Mouse (Mus musculus): ENCODE results near the gene Ccdc157. TPM values are rescaled to one million over a fixed set of nuclear protein-coding genes. Genes with fewer than 3 reads are reported as not detected.
"Not testable (repeated sequence)": the region's sequence is repeated elsewhere in the genome, so short reads cannot be mapped to it uniquely, and the experiment has no call there.

The Ccdc157 gene
- total RNA-seq, 2 experiments from 2014 or later, result 14.9 to 17.7 TPM

DNA sequence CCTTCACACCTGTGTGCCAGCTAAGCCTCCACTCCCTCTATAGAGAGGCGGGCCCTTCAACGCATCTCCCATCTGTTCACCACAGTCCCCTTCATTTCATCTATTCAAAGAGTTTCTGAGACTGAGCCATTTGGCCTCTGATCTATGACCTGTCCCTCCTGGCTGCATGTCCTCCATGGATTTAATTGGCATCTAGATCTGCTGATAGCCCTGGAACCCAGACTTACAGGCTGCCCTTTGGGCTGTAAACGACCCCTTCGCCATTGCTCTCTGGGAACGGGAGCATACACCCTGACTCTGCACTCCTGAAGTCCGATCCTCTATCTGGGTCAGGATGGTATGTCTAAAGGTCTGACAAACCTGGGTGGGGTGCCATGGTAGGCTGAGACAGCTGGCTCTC is 47.2 kb downstream of the Ccdc157 start:
- no peak for DNase-seq (ENCODE audit: low spot score in 2 of 2)
- intact Hi-C loops (cut with DNase I), result no loop called here

GRCm38 (mm10) chr11:4112033-4112432 is 48.1 kb downstream of the Ccdc157 start:
- intact Hi-C loops (cut with DNase I), result no loop called here

DNA sequence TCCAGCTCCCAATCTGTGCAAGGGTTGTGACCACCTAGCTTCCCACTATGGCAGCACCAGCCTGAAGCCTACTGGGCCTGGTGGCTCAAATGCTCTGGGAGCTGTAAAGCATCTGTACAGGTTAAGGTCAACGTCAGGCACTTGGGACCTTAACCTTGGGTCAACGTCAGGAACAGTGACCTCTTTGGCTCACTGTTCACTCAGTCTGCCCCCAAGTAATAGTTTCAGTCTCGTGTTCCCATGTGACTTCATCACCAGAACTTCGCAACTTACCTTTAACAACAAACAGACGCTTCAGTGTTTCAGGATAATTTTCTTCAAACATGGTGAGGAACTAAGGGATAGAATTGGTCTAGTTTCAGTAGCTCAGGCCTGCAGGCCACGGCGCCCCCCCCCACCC is 51.4 kb downstream of the Ccdc157 start:
- no peak for DNase-seq (ENCODE audit: low spot score in 2 of 2)
- intact Hi-C loops (cut with DNase I), result no loop called here

More at GRCm38 (mm10) chr11:4112033-4112432, 48.1 kb downstream of the Ccdc157 start:
- no peak for DNase-seq (ENCODE audit: low spot score in 2 of 2)

DNA sequence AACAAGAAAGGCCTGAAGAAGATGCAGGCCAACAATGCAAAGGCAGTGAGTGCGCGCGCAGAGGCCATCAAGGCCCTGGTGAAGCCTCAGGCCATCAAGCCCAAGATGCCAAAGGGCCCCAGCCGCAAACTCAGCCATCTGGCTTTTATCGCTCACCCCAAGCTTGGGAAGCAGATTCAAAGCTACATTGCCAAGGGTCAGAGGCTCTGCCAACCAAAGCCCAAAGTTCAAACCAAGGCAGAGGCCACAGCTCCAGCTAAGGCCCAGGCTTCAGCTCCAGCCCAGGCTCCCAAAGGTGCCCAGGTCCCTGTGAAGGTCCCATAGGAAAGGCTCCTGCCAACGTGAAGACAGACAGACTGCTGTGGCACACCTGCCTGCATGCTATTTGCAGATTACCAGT is 52.2 kb downstream of the Ccdc157 start:
- DNase-seq (ENCODE audit: low spot score in 2 of 2); intact Hi-C loops (cut with DNase I): not testable (repeated sequence)

DNA sequence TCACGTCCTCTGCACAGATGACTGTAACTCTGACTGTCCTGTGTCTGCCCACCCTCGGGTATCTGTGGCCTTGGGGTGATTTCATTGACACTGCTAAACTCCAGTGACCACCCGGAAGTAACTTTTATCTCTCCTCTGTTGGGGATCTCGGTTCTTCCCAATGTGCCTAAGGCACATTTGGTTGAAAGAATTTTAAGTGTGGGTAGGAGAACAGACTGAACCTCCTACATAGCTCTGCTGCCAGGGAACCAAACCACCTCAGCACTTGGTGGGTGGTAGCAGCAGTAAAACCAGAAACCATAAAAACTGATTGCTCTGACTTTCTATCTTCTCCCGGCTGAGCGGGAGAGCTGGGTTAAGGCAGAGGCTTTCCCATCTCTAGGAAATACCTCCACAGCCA is 54.6 kb downstream of the Ccdc157 start:
- DNase-seq (ENCODE audit: low spot score in 2 of 2), result peak; percentile 61 to 87
- intact Hi-C loops (cut with DNase I), result no loop called here

DNA sequence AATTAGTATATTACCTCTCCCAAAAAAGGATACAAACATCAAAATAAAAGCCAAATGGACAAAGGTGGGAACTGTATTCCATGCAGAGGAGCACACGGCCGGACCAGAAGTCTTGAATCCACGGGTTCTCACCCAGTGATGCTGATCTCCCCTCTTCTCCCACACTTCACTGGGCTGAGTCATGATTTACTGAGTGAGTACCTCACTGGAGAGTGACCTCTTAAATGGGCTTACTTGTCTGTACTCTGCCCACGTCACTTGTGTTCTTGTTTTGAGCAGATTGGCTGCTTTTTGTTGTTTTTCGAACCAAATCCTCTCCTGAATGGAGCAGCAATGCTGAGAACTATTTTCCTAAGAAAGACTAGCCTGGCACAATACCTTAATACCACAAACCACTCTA is 55.1 kb downstream of the Ccdc157 start:
- intact Hi-C loops (cut with DNase I), result no loop called here

GRCm38 (mm10) chr11:4103522-4103921 is 56.6 kb downstream of the Ccdc157 start:
- DNase-seq (ENCODE audit: low spot score in 2 of 2), result no peak
- intact Hi-C loops (cut with DNase I), result no loop called here

More for the DNA sequence above, 55.1 kb downstream of the Ccdc157 start:
- peak in 1 of 2 experiments; percentile 43 for DNase-seq (ENCODE audit: low spot score in 2 of 2)

DNA sequence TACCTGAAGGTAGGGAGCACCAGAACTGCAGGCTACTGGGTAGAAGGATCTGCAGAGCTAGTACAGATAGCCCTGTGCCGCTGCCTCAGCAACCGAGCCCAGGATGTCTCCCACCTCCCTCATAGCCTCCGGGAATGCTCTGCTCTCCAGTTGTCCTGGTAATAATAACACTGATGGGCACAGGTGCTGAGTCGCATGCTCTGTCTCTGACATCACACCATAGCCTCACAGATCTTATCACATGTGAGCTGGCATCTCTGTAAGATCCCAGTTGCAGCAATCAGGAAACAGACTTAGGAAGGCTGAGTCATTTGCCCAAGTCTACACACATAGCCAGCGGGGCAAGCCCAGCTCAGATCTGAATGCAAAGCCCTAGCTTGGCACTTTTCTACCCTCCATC is 58.2 kb downstream of the Ccdc157 start:
- DNase-seq (ENCODE audit: low spot score in 2 of 2), result no peak
- intact Hi-C loops (cut with DNase I), result no loop called here

DNA sequence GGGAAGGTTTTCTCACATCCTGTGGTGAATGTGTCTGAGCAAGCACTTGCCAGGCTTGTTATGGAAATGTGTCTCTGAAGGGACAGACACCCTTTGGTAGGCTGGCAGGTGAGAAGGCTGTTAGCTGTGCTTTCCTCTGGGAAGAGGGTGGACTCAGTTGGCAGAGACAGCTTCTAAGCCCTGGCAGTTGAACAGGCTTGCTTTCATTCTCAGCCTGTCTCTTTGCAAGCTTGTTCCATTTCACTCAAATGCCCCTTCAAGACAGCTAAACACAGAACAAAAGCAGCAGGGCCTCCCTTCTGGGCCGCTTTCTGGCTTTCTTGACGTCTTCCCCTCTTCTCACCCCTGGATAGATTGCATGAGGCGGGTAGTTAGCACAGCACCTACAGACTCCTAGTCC is 60.6 kb downstream of the Ccdc157 start:
- intact Hi-C loops (cut with DNase I), result no loop called here
- DNase-seq (ENCODE audit: low spot score in 2 of 2), result peak in 1 of 2 experiments; percentile 70

DNA sequence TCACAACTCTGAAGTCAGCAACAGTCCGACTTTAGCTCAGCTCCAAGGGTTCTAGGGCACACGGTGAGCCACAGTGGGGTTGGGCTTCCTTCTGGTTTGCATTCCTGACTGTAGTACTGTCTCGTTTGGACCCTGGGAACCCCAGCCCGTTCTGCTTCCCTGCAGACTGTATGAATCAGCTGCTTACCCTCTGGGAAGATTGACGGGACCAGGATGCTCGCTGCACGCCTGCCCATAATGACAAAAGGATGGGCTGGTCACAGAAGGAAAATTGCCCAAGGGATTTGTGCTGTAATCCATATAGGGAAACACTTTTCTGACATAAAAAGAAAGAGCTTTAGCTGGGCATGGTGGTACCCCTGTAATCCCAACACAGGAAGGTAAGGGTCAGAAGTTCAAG is 61.3 kb downstream of the Ccdc157 start:
- no peak for DNase-seq (ENCODE audit: low spot score in 2 of 2)
- intact Hi-C loops (cut with DNase I), result no loop called here

- intact Hi-C loops (cut with DNase I), result no loop called here
- no peak for DNase-seq (ENCODE audit: low spot score in 2 of 2)
Observed at GRCm38 (mm10) chr11:4098120-4098519, 62.0 kb downstream of the Ccdc157 start.

- intact Hi-C loops (cut with DNase I), result loop anchor here (2.0 kb wide), 1 partner anchor 20 kb away; no protein-coding TSS in a partner anchor
- DNase-seq (ENCODE audit: low spot score in 2 of 2), result no peak
Observed at GRCm38 (mm10) chr11:4097091-4097621, 62.9 kb downstream of the Ccdc157 start.

DNA sequence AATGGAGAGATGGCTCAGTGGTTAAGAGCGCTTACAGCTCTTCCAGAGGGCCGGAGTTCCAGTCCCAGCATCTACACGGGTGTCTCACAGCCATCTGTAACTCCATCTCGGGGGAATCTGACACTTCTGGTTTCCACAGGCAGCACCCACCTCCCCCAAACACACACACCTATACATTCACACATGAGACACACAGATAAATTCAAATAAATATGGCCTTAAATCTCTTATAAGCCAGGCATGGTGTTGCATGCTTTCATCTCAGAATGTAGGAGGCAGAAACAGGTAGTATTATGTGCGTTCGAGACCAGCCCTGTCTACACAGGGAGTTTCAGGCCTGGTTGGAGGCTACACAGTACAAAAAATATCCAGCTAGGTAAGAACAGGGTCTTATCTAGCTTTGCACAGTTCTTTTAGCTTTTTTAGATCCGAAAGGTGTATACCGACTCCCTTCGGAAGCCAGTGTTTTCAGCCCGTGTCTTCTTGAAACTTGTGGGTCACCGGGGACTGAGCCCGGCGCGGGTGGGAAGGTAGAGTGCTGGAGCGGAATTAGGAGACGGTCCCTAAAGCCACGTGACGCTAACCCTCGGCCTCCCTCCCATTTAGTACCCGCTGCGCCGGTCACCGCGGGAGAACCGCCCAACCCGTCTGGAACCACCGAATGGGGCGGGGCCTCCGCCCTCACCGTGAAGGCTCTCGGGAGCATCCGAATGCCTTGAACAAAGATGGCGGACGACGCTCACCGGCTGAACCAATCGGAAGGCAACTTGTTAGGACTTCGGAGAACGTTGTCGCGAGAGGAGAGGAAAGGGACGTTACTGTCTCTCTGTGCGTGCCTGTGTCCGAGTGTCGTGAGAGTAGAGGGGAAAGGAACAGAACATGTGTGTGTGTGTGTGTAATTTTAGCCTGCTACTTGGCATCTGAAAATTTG is 63.8 kb downstream of the Ccdc157 start:
- intact Hi-C loops (cut with DNase I), result loop anchor here (2.0 kb wide), 1 partner anchor 20 kb away; no protein-coding TSS in a partner anchor
- DNase-seq (ENCODE audit: low spot score in 2 of 2), result peak; percentile 98 to 99

- intact Hi-C loops (cut with DNase I), result loop anchor here (2.0 kb wide), 1 partner anchor 21 kb away; no protein-coding TSS in a partner anchor
- peak; percentile 63 to 74 for DNase-seq (ENCODE audit: low spot score in 2 of 2)
Observed at GRCm38 (mm10) chr11:4095171-4096053, 64.7 kb downstream of the Ccdc157 start, which contains the start of gene Mtfp1. Mtfp1 (minus strand) TSS chr11:4095445.

GRCm38 (mm10) chr11:4094378-4095170 is 65.5 kb downstream of the Ccdc157 start:
- DNase-seq (ENCODE audit: low spot score in 2 of 2), result peak; percentile 77 to 79
- intact Hi-C loops (cut with DNase I), result no loop called here

GRCm38 (mm10) chr11:4093459-4094377 is 66.4 kb downstream of the Ccdc157 start:
- peak; percentile 50 to 70 for DNase-seq (ENCODE audit: low spot score in 2 of 2)

More at GRCm38 (mm10) chr11:4093459-4094377, 66.4 kb downstream of the Ccdc157 start:
- intact Hi-C loops (cut with DNase I), result no loop called here

All from left cerebral cortex, postnatal 25 days (tissue).